Mouse (Mus musculus) embryonic facial prominence, embryonic 10.5 days (tissue): Measurements from ENCODE around the gene F830045P16Rik. TPM values are rescaled to one million over a fixed set of nuclear protein-coding genes. Genes with fewer than 3 reads are reported as not detected.

Experiments
- DNase-seq: peaks from one replicate; pipeline ENCODE4 v3.0.0-alpha.2; 2017; ENCODE audit warnings: low spot score
- H3K27ac ChIP-seq: fragments of 300-500 bp; sonication (generic); replicated peaks from 2 replicates; pipeline ENCODE4 v1.5.1; 2016; ENCODE audit warnings: mild to moderate bottlenecking
- H3K27me3 ChIP-seq: fragments of 300-500 bp; sonication (generic); replicated peaks from 2 replicates; pipeline ENCODE4 v1.6.1; 2016; ENCODE audit warnings: low read depth, mild to moderate bottlenecking; ENCODE audit not compliant: poor library complexity, severe bottlenecking
- H3K36me3 ChIP-seq: fragments of 300-500 bp; sonication (generic); replicated peaks from 2 replicates; pipeline ENCODE4 v1.6.1; 2016; ENCODE audit warnings: mild to moderate bottlenecking, moderate library complexity
- H3K4me1 ChIP-seq: fragments of 300-500 bp; sonication (generic); 2 replicates; pipeline ENCODE4 v1.6.1; 2016
- H3K4me3 ChIP-seq: fragments of 300-500 bp; sonication (generic); 2 replicates; pipeline ENCODE4 v1.5.1; 2016; ENCODE audit warnings: mild to moderate bottlenecking, moderate library complexity
- H3K9me3 ChIP-seq: fragments of 300-500 bp; sonication (generic); 2 replicates; pipeline ENCODE4 v1.6.1; 2016; ENCODE audit warnings: mild to moderate bottlenecking
- WGBS: fragments of 180-500 bp; shearing (Covaris S2); methylation state at CpG from one replicate; pipeline ENCODE4 v1.1.7; 2016; 5-methylcytosine and 5-hydroxymethylcytosine counted together
- polyA plus RNA-seq: library from polyadenylated mRNA; unstranded; fragments of >200 nt; fragmentation: Nextera tagmentation; extraction: Ambion mirVana; gene quantifications from 2 replicates; pipeline ENCODE4 v1.2.1, GENCODE M21; 2016

The F830045P16Rik gene
- polyA plus RNA-seq, 1 experiment from 2014 or later: not detected

- Histone ChIP-seq H3K4me3 (no peak overlapping the region), H3K27me3 (no peaks in the 10 kb centered on the region), H3K27ac (no peak overlapping the region), H3K4me1 (no peaks in the 10 kb centered on the region), H3K36me3 (no peaks in the 10 kb centered on the region), H3K9me3 (no peaks in the 10 kb centered on the region)
- 87% methylated on average over 10 of the region's 10 CpGs for WGBS
- DNase-seq: no peak
Measured at GRCm38 (mm10) chr2:129420897-129421561, 115.4 kb downstream of the F830045P16Rik start.

GRCm38 (mm10) chr2:129419361-129419880, 117.0 kb downstream of the F830045P16Rik start:
- no peaks in the 10 kb centered on the region for H3K27me3 ChIP-seq
- H3K36me3 ChIP-seq: no peaks in the 10 kb centered on the region
- DNase-seq: no peak
- no peaks in the 10 kb centered on the region for H3K4me1 ChIP-seq
- H3K27ac ChIP-seq: no peak overlapping the region
- H3K9me3 ChIP-seq: no peaks in the 10 kb centered on the region
- 81% methylated on average over 3 of the region's 3 CpGs for WGBS
- H3K4me3 ChIP-seq: no peak overlapping the region

DNA sequence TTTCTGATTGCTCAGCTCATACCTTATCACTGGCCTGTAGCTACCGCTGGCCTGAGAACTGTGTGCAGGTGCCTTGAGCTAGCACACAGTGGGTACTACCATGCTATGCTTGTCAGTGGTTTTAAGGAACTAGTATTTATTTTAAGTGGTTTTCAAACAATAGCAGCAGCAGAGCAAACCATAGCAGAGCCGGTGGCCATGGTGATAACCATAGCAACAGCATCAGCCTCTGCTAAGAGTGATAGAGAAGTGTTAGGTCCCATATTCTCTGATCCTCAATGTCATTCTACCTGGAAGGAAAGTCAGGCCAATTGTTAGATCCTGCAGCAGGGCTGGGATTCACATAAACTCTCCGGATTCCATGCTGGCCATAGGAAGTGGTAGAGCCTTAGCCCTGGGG, 121.8 kb downstream of the F830045P16Rik start:
- no peak overlapping the region for H3K4me3 ChIP-seq
- WGBS: 84% methylated on average over 3 of the region's 3 CpGs
- no peaks in the 10 kb centered on the region for H3K9me3 ChIP-seq
- H3K4me1 ChIP-seq: no peaks in the 10 kb centered on the region
- H3K27ac ChIP-seq: no peak overlapping the region
- H3K27me3 ChIP-seq: no peaks in the 10 kb centered on the region
- no peaks in the 10 kb centered on the region for H3K36me3 ChIP-seq
- no peak for DNase-seq

GRCm38 (mm10) chr2:129413488-129413887, 122.9 kb downstream of the F830045P16Rik start:
- Histone ChIP-seq H3K27me3 (no peaks in the 10 kb centered on the region), H3K4me1 (no peaks in the 10 kb centered on the region), H3K36me3 (no peaks in the 10 kb centered on the region), H3K4me3 (no peak overlapping the region), H3K27ac (no peak overlapping the region), H3K9me3 (no peaks in the 10 kb centered on the region)
- no peak for DNase-seq
- WGBS: 75% methylated on average over 6 of the region's 6 CpGs

- WGBS: 78% methylated on average over 3 of the region's 3 CpGs
- Histone ChIP-seq H3K27me3 (no peaks in the 10 kb centered on the region), H3K27ac (no peak overlapping the region), H3K9me3 (no peaks in the 10 kb centered on the region), H3K4me3 (no peak overlapping the region), H3K36me3 (no peaks in the 10 kb centered on the region), H3K4me1 (no peaks in the 10 kb centered on the region)
- DNase-seq: no peak
Measured at GRCm38 (mm10) chr2:129411651-129412050, 124.8 kb downstream of the F830045P16Rik start.

- no peak overlapping the region for H3K4me3 ChIP-seq
- DNase-seq: no peak
- no peaks in the 10 kb centered on the region for H3K4me1 ChIP-seq
- no peaks in the 10 kb centered on the region for H3K27me3 ChIP-seq
- no peaks in the 10 kb centered on the region for H3K36me3 ChIP-seq
- WGBS: 91% methylated on average over 7 of the region's 7 CpGs
- no peaks in the 10 kb centered on the region for H3K9me3 ChIP-seq
- H3K27ac ChIP-seq: no peak overlapping the region
Measured at GRCm38 (mm10) chr2:129410344-129410743, 126.1 kb downstream of the F830045P16Rik start.

DNA sequence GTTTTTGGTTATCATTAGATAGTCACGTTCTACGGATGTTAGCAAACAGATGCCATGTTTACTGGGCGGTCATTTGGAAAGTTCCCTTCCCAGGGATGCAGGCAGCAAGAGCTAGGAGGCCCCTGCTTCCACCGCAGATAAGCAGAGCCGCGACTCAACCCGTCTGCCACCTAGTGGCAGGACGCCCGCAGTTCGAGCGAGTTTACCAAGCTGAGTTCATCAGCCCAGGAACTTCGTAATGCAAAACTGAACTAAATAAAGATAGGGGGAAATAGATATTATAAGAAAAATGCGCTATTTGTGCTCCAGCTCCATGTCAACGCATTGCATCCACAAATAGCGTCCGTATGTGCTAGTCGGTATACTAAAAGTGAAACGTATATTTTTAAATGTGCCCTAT, 127.9 kb downstream of the F830045P16Rik start:
- no peak overlapping the region for H3K4me3 ChIP-seq

More for the DNA sequence above, 127.9 kb downstream of the F830045P16Rik start:
- Histone ChIP-seq H3K36me3 (no peaks in the 10 kb centered on the region), H3K27ac (no peak overlapping the region), H3K27me3 (no peaks in the 10 kb centered on the region), H3K9me3 (no peaks in the 10 kb centered on the region), H3K4me1 (no peaks in the 10 kb centered on the region)
- peak; percentile 76 for DNase-seq
- WGBS: 22% methylated on average over 18 of the region's 18 CpGs

Other genes starting within 250 kb of the F830045P16Rik start
- gene Ckap2l, start 239.4 kb downstream of the F830045P16Rik start, polyA plus RNA-seq: 63.1 and 65.4 TPM in 2 replicates
- gene Il1a, start 226.6 kb downstream of the F830045P16Rik start, polyA plus RNA-seq: not detected in 2 replicates
- gene Il1b, start 165.5 kb downstream of the F830045P16Rik start, polyA plus RNA-seq: not detected in 2 replicates
- 17.0 and 17.4 TPM in 2 replicates for gene Sirpa, start 56.2 kb upstream of the F830045P16Rik start, polyA plus RNA-seq
- 0.11 and 0.18 TPM in 2 replicates for gene Pdyn, start 163.2 kb upstream of the F830045P16Rik start, polyA plus RNA-seq